Mouse (Mus musculus) embryonic facial prominence, embryonic 12.5 days (tissue): ENCODE data around the gene Pfdn2. TPM values are rescaled to one million over a fixed set of nuclear protein-coding genes. Genes with fewer than 3 reads are reported as not detected.

ENCODE experiments used
- polyA plus RNA-seq: library from polyadenylated mRNA; unstranded; fragments of >200 nt; fragmentation: Nextera tagmentation; extraction: Ambion mirVana; gene quantifications from 2 replicates; pipeline ENCODE4 v1.2.1, GENCODE M21; 2016

Pfdn2 gene
- polyA plus RNA-seq, 1 experiment from 2014 or later, result 127 TPM

Other genes with a start within 250 kb of the Pfdn2 start
- 1.4 and 1.8 TPM in 2 replicates for gene Cfap126, start 231.8 kb upstream of the Pfdn2 start, polyA plus RNA-seq
- gene Sdhc, start 195.1 kb upstream of the Pfdn2 start, polyA plus RNA-seq, result 210 and 216 TPM in 2 replicates
- gene Mpz, start 195.0 kb upstream of the Pfdn2 start, polyA plus RNA-seq, result 4.5 and 4.7 TPM in 2 replicates
- 9.2 and 9.3 TPM in 2 replicates for gene Pcp4l1, start 149.4 kb upstream of the Pfdn2 start, polyA plus RNA-seq
- 0.08 and 0.26 TPM in 2 replicates for gene Nr1i3, start 131.7 kb upstream of the Pfdn2 start, polyA plus RNA-seq
- gene Tomm40l, start 123.2 kb upstream of the Pfdn2 start, polyA plus RNA-seq, result 31.9 and 33.9 TPM in 2 replicates
- 3.5 and 3.7 TPM in 2 replicates for gene Apoa2, start 120.6 kb upstream of the Pfdn2 start, polyA plus RNA-seq
- 23.3 and 23.6 TPM in 2 replicates for gene Fcer1g, start 111.3 kb upstream of the Pfdn2 start, polyA plus RNA-seq
- 18.2 and 18.6 TPM in 2 replicates for gene Adamts4, start 95.2 kb upstream of the Pfdn2 start, polyA plus RNA-seq
- gene Ndufs2, start 94.3 kb upstream of the Pfdn2 start, polyA plus RNA-seq, result 236 and 243 TPM in 2 replicates
- gene B4galt3, start 75.3 kb upstream of the Pfdn2 start, polyA plus RNA-seq, result 86.0 and 89.3 TPM in 2 replicates
- gene Ppox, start 64.5 kb upstream of the Pfdn2 start, polyA plus RNA-seq, result 75.4 and 79.1 TPM in 2 replicates
- 135 and 139 TPM in 2 replicates for gene Usp21, start 57.7 kb upstream of the Pfdn2 start, polyA plus RNA-seq
- 102 and 105 TPM in 2 replicates for gene Ufc1, start 50.6 kb upstream of the Pfdn2 start, polyA plus RNA-seq
- 54.5 and 61.8 TPM in 2 replicates for gene Dedd, start 16.5 kb upstream of the Pfdn2 start, polyA plus RNA-seq
- gene Nit1, start within 50 bp of the Pfdn2 start, polyA plus RNA-seq, result 43.6 and 44.8 TPM in 2 replicates
- 1.0 and 1.8 TPM in 2 replicates for gene Klhdc9, start 15.1 kb downstream of the Pfdn2 start, polyA plus RNA-seq
- 7.5 and 8.7 TPM in 2 replicates for gene Nectin4, start 24.4 kb downstream of the Pfdn2 start, polyA plus RNA-seq
- gene Arhgap30, start 43.3 kb downstream of the Pfdn2 start, polyA plus RNA-seq, result 0.97 and 1.1 TPM in 2 replicates
- gene Usf1, start 65.6 kb downstream of the Pfdn2 start, polyA plus RNA-seq, result 119 and 125 TPM in 2 replicates
- gene Tstd1, start 73.2 kb downstream of the Pfdn2 start, polyA plus RNA-seq, result 5.8 and 7.6 TPM in 2 replicates
- 31.8 and 35.2 TPM in 2 replicates for gene F11r, start 91.9 kb downstream of the Pfdn2 start, polyA plus RNA-seq
- 13.3 and 14.6 TPM in 2 replicates for gene Alyref2, start 157.8 kb downstream of the Pfdn2 start, polyA plus RNA-seq
- not detected in 2 replicates for gene Itln1, start 189.6 kb downstream of the Pfdn2 start, polyA plus RNA-seq
- 0.08 TPM in 1 of 2 replicates, not detected in the other for gene Cd244a, start 213.5 kb downstream of the Pfdn2 start, polyA plus RNA-seq